Mouse (Mus musculus): ENCODE results near the gene Fyb2. TPM values are rescaled to one million over a fixed set of nuclear protein-coding genes. Genes with fewer than 3 reads are reported as not detected.

Fyb2 gene
- polyA plus RNA-seq, 1 experiment from 2014 or later = 0.07 TPM

Other genes starting within 250 kb of the Fyb2 start
- not detected in 2 replicates for gene C8b, start 147.1 kb upstream of the Fyb2 start, polyA plus RNA-seq (2014; fragmentation: Nextera tagmentation; extraction: Ambion mirVana)
- gene Gm17662, start 56.1 kb upstream of the Fyb2 start, polyA plus RNA-seq (2014; fragmentation: Nextera tagmentation; extraction: Ambion mirVana) = not detected in 2 replicates
- gene C8a, start 37.1 kb upstream of the Fyb2 start, polyA plus RNA-seq (2014; fragmentation: Nextera tagmentation; extraction: Ambion mirVana) = not detected in 2 replicates
- 3.7 and 4.4 TPM in 2 replicates for gene Prkaa2, start 196.4 kb downstream of the Fyb2 start, polyA plus RNA-seq (2014; fragmentation: Nextera tagmentation; extraction: Ambion mirVana)
- 46.3 and 47.0 TPM in 2 replicates for gene Plpp3, start 243.9 kb downstream of the Fyb2 start, polyA plus RNA-seq (2014; fragmentation: Nextera tagmentation; extraction: Ambion mirVana)

Data from midbrain, embryonic 11.5 days (tissue).